Mouse (Mus musculus) ES-E14 (cell line): ENCODE results near the gene Celsr3.

Source experiments
- HCFC1 ChIP-seq: IDR thresholded peaks from 2 replicates; pipeline ENCODE4 v1.6.1; 2012; ENCODE audit warnings: low read length, inconsistent platforms, borderline replicate concordance; ENCODE audit not compliant: insufficient read depth
- MAFK ChIP-seq: IDR thresholded peaks from 2 replicates; pipeline ENCODE4 v1.6.1; 2014; ENCODE audit warnings: mild to moderate bottlenecking, low read depth, low read length, inconsistent platforms; ENCODE audit not compliant: insufficient read depth
- ZNF384 ChIP-seq: IDR thresholded peaks from 2 replicates; pipeline ENCODE4 v1.6.1; 2012; ENCODE audit warnings: low read depth, low read length, inconsistent platforms

- TF ChIP-seq HCFC1 (no peak), MAFK (no peak), ZNF384 (no peak)
These were observed 37.4 kb upstream of the Celsr3 start for GRCm38 (mm10) chr9:108788713-108789112.
